Mouse (Mus musculus): ENCODE results near the gene Kcnj14.

The Kcnj14 gene

GRCm38 (mm10) chr7:45824598-45824997, at the start of gene Kcnj14:
Gene Kcnj14 (minus strand): TSS chr7:45824782.
- no peak for DNase-seq (ENCODE audit: low spot score)

- peak; percentile 54 for DNase-seq (ENCODE audit: low spot score)
Observed at GRCm38 (mm10) chr7:45873061-45873947, 48.7 kb upstream of the Kcnj14 start.

- peak; percentile 91 for DNase-seq (ENCODE audit: low spot score)
Observed at GRCm38 (mm10) chr7:45872624-45873023, 48.0 kb upstream of the Kcnj14 start, which contains the start of gene Kdelr1. Gene Kdelr1 (plus strand): TSS chr7:45872772.

GRCm38 (mm10) chr7:45870282-45871058, 45.9 kb upstream of the Kcnj14 start:
- no peak for DNase-seq (ENCODE audit: low spot score)

GRCm38 (mm10) chr7:45869787-45870186, 45.2 kb upstream of the Kcnj14 start:
- DNase-seq (ENCODE audit: low spot score), result no peak

- no peak for DNase-seq (ENCODE audit: low spot score)
Observed at GRCm38 (mm10) chr7:45869107-45869670, 44.6 kb upstream of the Kcnj14 start.

GRCm38 (mm10) chr7:45867871-45868270, 43.3 kb upstream of the Kcnj14 start:
- peak; percentile 41 for DNase-seq (ENCODE audit: low spot score)

GRCm38 (mm10) chr7:45865925-45866910, 41.6 kb upstream of the Kcnj14 start:
- peak; percentile 97 for DNase-seq (ENCODE audit: low spot score)

- no peak for DNase-seq (ENCODE audit: low spot score)
Observed at GRCm38 (mm10) chr7:45864435-45864834, 39.9 kb upstream of the Kcnj14 start.

GRCm38 (mm10) chr7:45862804-45863203, 38.2 kb upstream of the Kcnj14 start:
- DNase-seq (ENCODE audit: low spot score), result no peak

GRCm38 (mm10) chr7:45859008-45859407, 34.4 kb upstream of the Kcnj14 start:
- no peak for DNase-seq (ENCODE audit: low spot score)

- DNase-seq (ENCODE audit: low spot score), result peak; percentile 78
Observed at GRCm38 (mm10) chr7:45856950-45857901, 32.6 kb upstream of the Kcnj14 start.

- no peak for DNase-seq (ENCODE audit: low spot score)
Observed at GRCm38 (mm10) chr7:45853089-45853488, 28.5 kb upstream of the Kcnj14 start.

- no peak for DNase-seq (ENCODE audit: low spot score)
Observed at GRCm38 (mm10) chr7:45850661-45851060, 26.1 kb upstream of the Kcnj14 start.

- DNase-seq (ENCODE audit: low spot score), result no peak
Observed at GRCm38 (mm10) chr7:45848447-45849027, 24.0 kb upstream of the Kcnj14 start.

- no peak for DNase-seq (ENCODE audit: low spot score)
Observed at GRCm38 (mm10) chr7:45842950-45843744, 18.6 kb upstream of the Kcnj14 start.

GRCm38 (mm10) chr7:45833924-45834323, 9.3 kb upstream of the Kcnj14 start:
- no peak for DNase-seq (ENCODE audit: low spot score)

GRCm38 (mm10) chr7:45833148-45833790, 8.7 kb upstream of the Kcnj14 start:
- no peak for DNase-seq (ENCODE audit: low spot score)
